Mouse (Mus musculus): ENCODE measurements at regions not wholly inside any gene's neighbourhood (a gene's known extent, or its start where the extent isn't known, plus 50 kb on each side); places are given as distances from the start of the nearest gene placed in this dataset.

GRCm38 (mm10) chr3:54611431-54611990 is 81.1 kb upstream of the Supt20 start:
- no peak for DNase-seq

GRCm38 (mm10) chr3:54613845-54614244 is 78.8 kb upstream of the Supt20 start:
- no peak for DNase-seq

- no peak for DNase-seq
Observed at GRCm38 (mm10) chr3:54617298-54617697, 75.3 kb upstream of the Supt20 start.

- no peak for DNase-seq
Observed at GRCm38 (mm10) chr3:54618286-54618685, 74.3 kb upstream of the Supt20 start.

- no peak for DNase-seq
Observed at GRCm38 (mm10) chr3:54630254-54630653, 62.4 kb upstream of the Supt20 start.

- DNase-seq = no peak
Observed at GRCm38 (mm10) chr3:54632731-54633130, 59.9 kb upstream of the Supt20 start.

- DNase-seq = no peak
Observed at GRCm38 (mm10) chr3:54633446-54633845, 59.2 kb upstream of the Supt20 start.

GRCm38 (mm10) chr3:54634456-54634855 is 58.2 kb upstream of the Supt20 start:
- DNase-seq = no peak

Data from lung, postnatal 10 days (tissue).